Mouse (Mus musculus) right cerebral cortex, postnatal 25 days (tissue): ENCODE results near the gene Abtb1.

Source experiments
- DNase-seq: peaks from one replicate; pipeline ENCODE4 v3.0.0; 2022

Abtb1 gene

GRCm38 (mm10) chr6:88841781-88842689 lies at the start of gene Abtb1:
TSS of gene Abtb1 (minus strand) at chr6:88841984.
- DNase-seq, result peak; percentile 98

- no peak for DNase-seq
Observed at GRCm38 (mm10) chr6:88890832-88891231, 49.0 kb upstream of the Abtb1 start.

GRCm38 (mm10) chr6:88889410-88890042 lies 47.7 kb upstream of the Abtb1 start:
- DNase-seq, result no peak

GRCm38 (mm10) chr6:88886417-88886967 lies 44.7 kb upstream of the Abtb1 start:
- DNase-seq, result no peak

GRCm38 (mm10) chr6:88885644-88886416 lies 44.0 kb upstream of the Abtb1 start:
- DNase-seq, result no peak

GRCm38 (mm10) chr6:88884690-88885089 lies 42.9 kb upstream of the Abtb1 start:
- DNase-seq, result no peak

GRCm38 (mm10) chr6:88884195-88884594 lies 42.4 kb upstream of the Abtb1 start:
- no peak for DNase-seq

GRCm38 (mm10) chr6:88881334-88881733 lies 39.5 kb upstream of the Abtb1 start:
- no peak for DNase-seq

- no peak for DNase-seq
Observed at GRCm38 (mm10) chr6:88879471-88879870, 37.7 kb upstream of the Abtb1 start.

GRCm38 (mm10) chr6:88874868-88875508 lies 33.2 kb upstream of the Abtb1 start, which contains the start of gene Podxl2:
TSS of gene Podxl2 (minus strand) at chr6:88875044.
- DNase-seq, result peak; percentile 86

GRCm38 (mm10) chr6:88873965-88874867 lies 32.4 kb upstream of the Abtb1 start:
- peak; percentile 53 for DNase-seq

GRCm38 (mm10) chr6:88872811-88873210 lies 31.0 kb upstream of the Abtb1 start:
- DNase-seq, result no peak

GRCm38 (mm10) chr6:88871546-88871945 lies 29.8 kb upstream of the Abtb1 start:
- peak; percentile 62 for DNase-seq

GRCm38 (mm10) chr6:88870594-88870993 lies 28.8 kb upstream of the Abtb1 start:
- DNase-seq, result no peak

GRCm38 (mm10) chr6:88869459-88869858 lies 27.7 kb upstream of the Abtb1 start:
- DNase-seq, result peak; percentile 40

GRCm38 (mm10) chr6:88865704-88866103 lies 23.9 kb upstream of the Abtb1 start:
- DNase-seq, result no peak

GRCm38 (mm10) chr6:88860914-88861313 lies 19.1 kb upstream of the Abtb1 start:
- no peak for DNase-seq

GRCm38 (mm10) chr6:88858341-88858740 lies 16.6 kb upstream of the Abtb1 start:
- no peak for DNase-seq

- no peak for DNase-seq
Observed at GRCm38 (mm10) chr6:88857830-88858229, 16.0 kb upstream of the Abtb1 start.

GRCm38 (mm10) chr6:88857249-88857648 lies 15.5 kb upstream of the Abtb1 start:
- no peak for DNase-seq

- DNase-seq, result no peak
Observed at GRCm38 (mm10) chr6:88855636-88856035, 13.9 kb upstream of the Abtb1 start.
